Mouse (Mus musculus) embryonic stem cell, embryonic (primary cell): ENCODE measurements at regions not wholly inside any gene's neighbourhood (a gene's known extent, or its start where the extent isn't known, plus 50 kb on each side); places are given as distances from the start of the nearest gene placed in this dataset.

Experiments
- CTCF ChIA-PET, 4 experiments: fragments of 300-600 bp in 2 of 4; fragments of 350-600 bp in 2 of 4; sonication (Branson Sonifier 250); formaldehyde crosslinking; loops; one replicate each; lab custom pipeline; 2022; ENCODE audit warnings: inconsistent platforms in 2 of 4; lab: Charles Lee
- POLR2A ChIA-PET, 4 experiments: fragments of 300-600 bp in 2 of 4; fragments of 350-600 bp in 2 of 4; sonication (Branson Sonifier 250); formaldehyde crosslinking; loops; one replicate each; lab custom pipeline; 2022; ENCODE audit warnings: antibody characterized with exemption in 4 of 4, inconsistent platforms in 1 of 4; lab: Charles Lee

GRCm38 (mm10) chr4:81005507-81006328, 95.3 kb downstream of the Lurap1l start:
- CTCF ChIA-PET = no interaction called here
- POLR2A ChIA-PET = no interaction called here

- ChIA-PET POLR2A (interaction anchor here in 1 of 4 experiments (0.7 kb wide), 1 partner anchor 132 kb away, joined by 3 read pairs; no protein-coding TSS in a partner anchor), CTCF (no interaction called here)
Measured at GRCm38 (mm10) chr4:81006546-81006945, 96.1 kb downstream of the Lurap1l start.

- POLR2A ChIA-PET = interaction anchor here in 1 of 4 experiments (0.6 kb wide), 1 partner anchor 22 kb away, joined by 4 read pairs; no protein-coding TSS in a partner anchor
- CTCF ChIA-PET = no interaction called here
Measured at GRCm38 (mm10) chr4:81021850-81022249, 111.4 kb downstream of the Lurap1l start.

- ChIA-PET CTCF (no interaction called here), POLR2A (interaction anchor here in 1 of 4 experiments (1.0 kb wide), 1 partner anchor 149 kb away, joined by 3 read pairs; no protein-coding TSS in a partner anchor)
Measured at GRCm38 (mm10) chr4:81023436-81023983, 113.1 kb downstream of the Lurap1l start.

GRCm38 (mm10) chr4:81027558-81027957, 117.1 kb downstream of the Lurap1l start:
- ChIA-PET POLR2A (no interaction called here), CTCF (no interaction called here)

- POLR2A ChIA-PET = no interaction called here
- CTCF ChIA-PET = interaction anchor here in 1 of 4 experiments (0.5 kb wide), 1 partner anchor 1236 kb away, joined by 4 read pairs; no protein-coding TSS in a partner anchor
Measured at GRCm38 (mm10) chr4:81030671-81031070, 120.2 kb downstream of the Lurap1l start.

GRCm38 (mm10) chr4:81037336-81037902, 127.0 kb downstream of the Lurap1l start:
- POLR2A ChIA-PET = no interaction called here
- CTCF ChIA-PET = interaction anchor here in 1 of 4 experiments (0.6 kb wide), 1 partner anchor 33 kb away, joined by 4 read pairs; no protein-coding TSS in a partner anchor

- CTCF ChIA-PET = no interaction called here
- POLR2A ChIA-PET = no interaction called here
Measured at GRCm38 (mm10) chr4:81058227-81058626, 147.8 kb downstream of the Lurap1l start.

GRCm38 (mm10) chr4:81058809-81059208, 148.4 kb downstream of the Lurap1l start:
- POLR2A ChIA-PET = no interaction called here
- CTCF ChIA-PET = no interaction called here

- CTCF ChIA-PET = no interaction called here
- POLR2A ChIA-PET = no interaction called here
Measured at GRCm38 (mm10) chr4:81059356-81059755, 148.9 kb downstream of the Lurap1l start.

- POLR2A ChIA-PET = no interaction called here
- CTCF ChIA-PET = no interaction called here
Measured at GRCm38 (mm10) chr4:81082290-81082947, 172.0 kb downstream of the Lurap1l start.

- CTCF ChIA-PET = no interaction called here
- POLR2A ChIA-PET = no interaction called here
Measured at GRCm38 (mm10) chr4:81085188-81085587, 174.7 kb downstream of the Lurap1l start.

GRCm38 (mm10) chr4:81096581-81096980, 186.1 kb downstream of the Lurap1l start:
- CTCF ChIA-PET = no interaction called here
- POLR2A ChIA-PET = no interaction called here

GRCm38 (mm10) chr4:81097597-81097996, 187.2 kb downstream of the Lurap1l start:
- CTCF ChIA-PET = no interaction called here
- POLR2A ChIA-PET = no interaction called here

- ChIA-PET CTCF (no interaction called here), POLR2A (interaction anchor here in 1 of 4 experiments (0.6 kb wide), 1 partner anchor 136 kb away, joined by 3 read pairs; no protein-coding TSS in a partner anchor)
Measured at GRCm38 (mm10) chr4:81101049-81101448, 190.6 kb downstream of the Lurap1l start.

GRCm38 (mm10) chr4:81111307-81111706, 200.9 kb downstream of the Lurap1l start:
- POLR2A ChIA-PET = no interaction called here
- CTCF ChIA-PET = no interaction called here

- CTCF ChIA-PET = interaction anchor here in 1 of 4 experiments (0.6 kb wide), 1 partner anchor 447 kb away, joined by 5 read pairs; no protein-coding TSS in a partner anchor
- POLR2A ChIA-PET = no interaction called here
Measured at GRCm38 (mm10) chr4:81116411-81116810, 206.0 kb downstream of the Lurap1l start.

GRCm38 (mm10) chr4:81124155-81124554, 213.7 kb downstream of the Lurap1l start:
- ChIA-PET POLR2A (no interaction called here), CTCF (no interaction called here)

GRCm38 (mm10) chr4:81129874-81130273, 219.4 kb downstream of the Lurap1l start:
- CTCF ChIA-PET = no interaction called here
- POLR2A ChIA-PET = no interaction called here

GRCm38 (mm10) chr4:81173111-81173510, 262.7 kb downstream of the Lurap1l start:
- CTCF ChIA-PET = no interaction called here
- POLR2A ChIA-PET = no interaction called here
